Mouse (Mus musculus) Muller cell, postnatal 12 days (primary cell): ENCODE data around the gene Crlf3.
"Not testable (repeated sequence)": the region's sequence is repeated elsewhere in the genome, so short reads cannot be mapped to it uniquely, and the experiment has no call there.

ENCODE experiments used
- DNase-seq: peaks from one replicate; pipeline ENCODE4 v3.0.0-alpha.2; 2015; ENCODE audit errors: inconsistent ontology term

Gene Crlf3

DNA sequence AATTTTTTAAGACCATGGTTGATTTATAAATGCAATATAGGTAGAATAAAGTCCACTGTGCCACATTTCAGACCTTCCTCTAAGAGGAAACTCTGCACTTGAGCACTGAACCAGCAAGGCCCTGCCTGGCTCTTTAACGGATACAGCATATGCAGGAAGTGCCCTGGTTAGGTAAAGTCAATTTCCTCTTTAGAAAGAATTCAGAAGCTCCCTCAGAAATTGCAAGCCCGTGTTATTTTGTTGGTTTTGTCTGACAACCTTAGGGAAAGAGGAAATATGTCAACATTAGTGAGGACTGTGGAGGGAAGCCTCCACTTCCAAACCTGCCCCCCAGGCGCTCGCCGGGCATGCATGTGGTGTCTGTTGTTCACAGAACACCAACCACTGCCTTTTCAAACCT lies 13.2 kb downstream of the Crlf3 start:
- no peak for DNase-seq

GRCm38 (mm10) chr11:80066373-80066772 lies 14.4 kb downstream of the Crlf3 start:
- DNase-seq = not testable (repeated sequence)

GRCm38 (mm10) chr11:80062159-80062558 lies 18.6 kb downstream of the Crlf3 start:
- DNase-seq = peak; percentile 96

DNA sequence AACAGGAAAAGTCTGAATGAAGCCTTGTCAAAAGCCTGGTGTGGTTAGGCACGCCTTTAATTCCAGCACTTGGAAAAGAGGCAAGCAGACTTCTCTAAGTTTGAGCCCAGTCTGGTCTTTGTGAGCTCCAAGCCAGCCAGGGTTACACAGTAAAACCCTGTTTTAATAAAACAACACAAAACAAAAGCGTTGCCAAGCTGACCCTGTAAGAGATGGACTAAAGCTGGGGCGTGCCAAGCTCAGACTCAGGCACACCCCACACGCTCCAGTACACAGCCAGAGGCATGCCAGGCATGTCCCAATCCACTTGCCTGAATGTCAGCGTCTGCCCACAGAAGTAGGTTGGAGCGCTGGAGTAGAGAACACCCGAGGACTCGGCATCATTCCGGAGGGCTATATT lies 24.6 kb downstream of the Crlf3 start:
- DNase-seq = peak; percentile 83

GRCm38 (mm10) chr11:80054659-80055058 lies 26.1 kb downstream of the Crlf3 start:
- DNase-seq = no peak

- no peak for DNase-seq
Measured at GRCm38 (mm10) chr11:80053171-80053570, 27.6 kb downstream of the Crlf3 start.

- DNase-seq = no peak
Measured at GRCm38 (mm10) chr11:80052456-80052855, 28.3 kb downstream of the Crlf3 start.

GRCm38 (mm10) chr11:80050088-80050487 lies 30.7 kb downstream of the Crlf3 start:
- DNase-seq = peak; percentile 55

DNA sequence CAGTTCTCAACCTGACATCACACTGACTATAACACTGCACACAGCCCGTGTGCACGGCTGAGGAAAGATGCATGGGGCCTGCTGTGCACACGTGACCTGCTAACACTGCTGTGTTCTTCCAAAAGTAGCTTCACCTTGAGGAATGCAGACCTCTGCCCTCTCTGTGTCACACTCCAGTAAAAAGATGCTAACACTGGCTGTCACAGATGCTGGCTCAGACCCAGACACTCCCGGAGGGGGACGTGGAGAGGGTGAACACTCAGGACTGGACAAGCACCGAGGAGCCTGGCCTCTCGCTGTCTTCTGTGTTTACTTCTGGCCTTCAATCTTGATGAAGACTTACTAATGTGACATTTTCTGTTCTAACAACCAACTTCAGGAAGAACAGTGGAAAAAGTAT lies 33.9 kb downstream of the Crlf3 start:
- DNase-seq = no peak

DNA sequence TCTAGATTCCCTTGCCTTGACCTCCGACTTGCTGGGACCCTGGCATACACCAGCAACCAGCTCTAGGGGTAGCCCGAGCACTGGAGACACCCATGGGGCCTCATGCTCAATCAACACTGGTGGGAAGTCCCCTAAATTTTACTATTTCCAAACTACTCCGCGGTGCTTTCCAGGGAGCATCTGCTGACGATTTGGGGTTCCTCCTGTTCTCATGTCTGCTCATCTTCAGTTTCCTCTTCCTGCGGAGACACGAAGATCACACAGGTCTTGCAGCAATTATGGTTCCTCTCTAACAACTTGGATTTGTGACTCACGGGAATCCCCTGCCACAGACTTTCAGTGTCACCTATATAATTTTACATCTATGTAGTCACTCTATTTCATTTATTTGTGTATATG lies 37.4 kb downstream of the Crlf3 start:
- no peak for DNase-seq

DNA sequence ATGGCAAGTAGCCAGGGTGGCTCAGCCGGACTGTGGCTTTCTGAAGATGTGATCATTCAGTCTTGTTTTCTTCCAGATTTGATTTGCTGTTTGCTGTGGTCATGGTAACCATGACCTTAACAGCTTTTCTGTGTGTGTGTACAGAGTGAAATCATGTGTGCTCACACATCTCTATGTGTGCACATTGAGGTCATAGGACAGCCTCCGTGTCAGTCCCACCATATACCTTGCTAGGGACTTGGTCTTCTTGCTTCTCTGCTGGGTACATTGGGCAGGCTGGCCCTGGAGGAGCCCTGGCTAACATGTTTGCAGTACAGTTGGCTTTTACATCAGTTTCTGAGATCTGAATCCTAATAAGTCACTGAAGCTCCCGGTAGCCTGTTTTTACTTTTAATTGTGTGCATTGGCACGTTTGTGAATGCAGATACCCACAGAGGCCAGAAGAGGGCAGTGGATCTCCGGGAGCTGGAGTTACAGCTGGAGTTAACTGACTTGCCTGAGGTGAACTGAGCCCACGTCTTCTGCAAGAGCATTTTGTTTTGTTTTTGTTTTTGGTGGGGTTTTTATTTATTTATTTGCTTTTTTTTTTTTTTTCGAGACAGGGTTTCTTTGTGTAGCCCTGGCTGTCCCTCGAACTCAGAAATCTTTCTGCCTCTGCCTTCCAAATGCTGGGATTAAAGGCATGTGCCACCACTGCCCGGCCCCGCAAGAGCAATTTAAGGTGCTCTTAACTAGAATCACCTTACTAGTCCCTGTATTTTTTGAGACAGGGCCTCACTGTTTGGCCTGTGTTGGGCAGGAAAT lies 38.0 kb downstream of the Crlf3 start:
- peak; percentile 21 for DNase-seq

DNA sequence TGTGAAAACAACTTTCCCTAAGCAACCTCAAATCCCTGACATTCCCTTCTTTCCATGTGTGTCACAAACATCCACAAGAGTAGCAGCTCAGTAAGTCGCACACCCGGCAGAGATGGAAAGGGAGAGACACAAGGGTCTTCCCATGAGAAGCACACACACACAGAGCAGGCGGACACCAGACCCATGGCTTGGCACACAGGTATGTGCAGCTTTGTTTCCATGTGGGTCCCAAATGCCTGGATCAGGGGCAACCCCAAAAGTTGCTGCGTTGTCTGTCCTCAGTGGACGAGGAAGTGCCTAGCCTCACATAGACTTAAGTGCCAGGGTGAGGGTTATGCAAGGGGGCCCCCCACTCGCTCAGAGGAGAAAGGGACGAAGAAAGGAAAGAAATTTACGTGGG lies 43.3 kb downstream of the Crlf3 start:
- DNase-seq = no peak

- DNase-seq = no peak
Measured at GRCm38 (mm10) chr11:80021306-80021705, 59.5 kb downstream of the Crlf3 start.

- DNase-seq = no peak
Measured at GRCm38 (mm10) chr11:80019792-80020191, 61.0 kb downstream of the Crlf3 start.

- DNase-seq = not testable (repeated sequence)
Measured at GRCm38 (mm10) chr11:80016533-80016932, 64.3 kb downstream of the Crlf3 start.
